Mouse (Mus musculus) testis, adult 2 months (tissue): ENCODE measurements around the gene Cnih1. TPM values are rescaled to one million over a fixed set of nuclear protein-coding genes. Genes with fewer than 3 reads are reported as not detected.

Experiments used
- H3K27ac ChIP-seq: fragments of 200-500 bp; 2 replicates; pipeline ENCODE4 v1.5.1; 2012; ENCODE audit warnings: low read depth, low read length; ENCODE audit not compliant: control insufficient read depth, insufficient read depth
- H3K27me3 ChIP-seq: fragments of 200-500 bp; 2 replicates; pipeline ENCODE4 v1.6.1; 2012; ENCODE audit warnings: mild to moderate bottlenecking, low read length, moderate library complexity; ENCODE audit not compliant: control insufficient read depth, insufficient read depth
- H3K36me3 ChIP-seq: fragments of 200-500 bp; 2 replicates; pipeline ENCODE4 v1.6.1; 2012; ENCODE audit warnings: mild to moderate bottlenecking, low read length; ENCODE audit not compliant: control insufficient read depth, insufficient read depth
- H3K4me1 ChIP-seq: fragments of 200-500 bp; 2 replicates; pipeline ENCODE4 v1.6.1; 2012; ENCODE audit warnings: low read length; ENCODE audit not compliant: control insufficient read depth, insufficient read depth
- H3K4me3 ChIP-seq: fragments of 200-500 bp; 2 replicates; pipeline ENCODE4 v1.5.1; 2012; ENCODE audit warnings: low read depth, mild to moderate bottlenecking, low read length, moderate library complexity, mixed read lengths; ENCODE audit not compliant: control insufficient read depth
- CTCF ChIP-seq: fragments of 200-500 bp; IDR thresholded peaks from 2 replicates; pipeline ENCODE4 v1.5.1; 2012; ENCODE audit warnings: low read depth, mild to moderate bottlenecking, inconsistent platforms, low read length, moderate library complexity; ENCODE audit not compliant: control insufficient read depth, insufficient read depth, insufficient replicate concordance
- POLR2A ChIP-seq: fragments of 200-500 bp; IDR thresholded peaks from 2 replicates; pipeline ENCODE4 v1.6.1; 2012; ENCODE audit warnings: low read depth, mild to moderate bottlenecking, inconsistent platforms, low read length, moderate library complexity; ENCODE audit not compliant: control insufficient read depth
- polyA plus RNA-seq: library from polyadenylated mRNA; depleted of rRNA; stranded (reverse); fragments of >200 nt; gene quantifications from 2 replicates; pipeline ENCODE4 v1.2.3, GENCODE M21; 2012

Gene Cnih1
- polyA plus RNA-seq, 1 experiment: 10.1 TPM

GRCm38 (mm10) chr14:46787454-46787786 is 791 bp downstream of the Cnih1 start:
- peak overlapping the region; percentile 94 for H3K27ac ChIP-seq
- H3K27me3 ChIP-seq: no peaks in the 10 kb centered on the region
- TF ChIP-seq CTCF (no peak), POLR2A (no peak)
- H3K36me3 ChIP-seq: no peaks in the 10 kb centered on the region
- peak overlapping the region; percentile 98 for H3K4me3 ChIP-seq
- peaks cover 3% of the 10 kb centered on the region; the same call in 1 of the 2 replicates for H3K4me1 ChIP-seq

DNA sequence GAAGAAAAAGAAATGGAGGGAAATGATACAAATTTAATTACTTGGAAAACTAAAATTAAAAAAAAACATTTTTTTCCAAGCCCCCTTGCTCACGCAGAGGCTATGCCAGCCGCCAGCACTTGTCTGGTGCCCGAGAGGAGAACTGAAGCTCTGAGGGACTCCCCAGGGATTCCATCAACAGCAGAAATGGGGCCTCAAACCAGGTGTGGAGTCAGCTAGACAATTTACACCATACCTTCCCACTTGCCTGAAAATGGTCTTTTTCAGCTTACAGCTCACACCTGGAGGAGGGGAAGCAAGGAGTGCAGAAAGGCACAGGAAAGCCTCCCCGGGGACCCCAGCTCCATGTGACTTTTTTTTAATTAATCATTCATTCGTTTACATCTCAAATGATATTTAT is 3.0 kb downstream of the Cnih1 start:
- H3K4me3 ChIP-seq: no peak overlapping the region
- H3K4me1 ChIP-seq: peaks cover 3% of the 10 kb centered on the region; the same call in 1 of the 2 replicates
- no peak for TF ChIP-seq CTCF
- no peak for TF ChIP-seq POLR2A
- no peaks in the 10 kb centered on the region for H3K27me3 ChIP-seq
- H3K36me3 ChIP-seq: no peaks in the 10 kb centered on the region
- H3K27ac ChIP-seq: no peak overlapping the region

GRCm38 (mm10) chr14:46783327-46783926 is 4.8 kb downstream of the Cnih1 start:
- no peak overlapping the region for H3K4me3 ChIP-seq
- H3K4me1 ChIP-seq: peaks cover under 1% of the 10 kb centered on the region; the same call in 1 of the 2 replicates
- no peak overlapping the region for H3K27ac ChIP-seq
- no peak for TF ChIP-seq POLR2A
- no peak for TF ChIP-seq CTCF
- no peaks in the 10 kb centered on the region for H3K36me3 ChIP-seq
- no peaks in the 10 kb centered on the region for H3K27me3 ChIP-seq

DNA sequence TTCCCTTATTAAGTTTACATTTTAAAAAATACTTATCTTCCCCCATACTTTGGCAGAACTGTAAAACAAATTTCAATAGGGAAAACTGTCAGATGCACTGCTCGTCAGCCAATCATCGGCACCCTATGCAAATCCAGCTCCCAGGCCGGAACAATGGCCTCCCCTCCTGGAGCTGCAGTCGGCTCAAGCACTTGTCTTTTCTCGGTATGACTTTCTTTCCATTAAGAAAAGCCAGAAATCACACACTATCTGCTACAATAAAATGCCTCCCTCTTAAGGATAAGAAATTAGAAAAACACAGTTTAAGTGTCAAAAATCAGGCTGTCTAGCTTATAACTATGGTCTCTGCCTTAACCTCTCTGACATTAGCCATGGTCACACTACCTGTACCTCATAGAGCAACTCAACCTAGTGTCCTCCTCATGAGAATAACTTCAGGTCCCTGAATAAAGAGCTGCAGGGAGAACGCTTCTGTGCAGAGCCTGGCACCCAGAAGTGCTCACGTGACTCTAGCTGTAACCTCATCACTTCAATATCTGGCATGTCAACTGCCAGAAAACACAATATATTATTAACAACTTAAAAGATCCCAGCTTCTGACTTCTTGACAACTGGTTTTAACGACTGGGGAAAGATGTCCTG is 5.9 kb downstream of the Cnih1 start:
- Histone ChIP-seq H3K27me3 (no peaks in the 10 kb centered on the region), H3K4me3 (no peak overlapping the region), H3K36me3 (no peaks in the 10 kb centered on the region), H3K27ac (no peak overlapping the region), H3K4me1 (no peaks in the 10 kb centered on the region)
- TF ChIP-seq CTCF (no peak), POLR2A (no peak)

GRCm38 (mm10) chr14:46781086-46781485 is 7.1 kb downstream of the Cnih1 start:
- no peaks in the 10 kb centered on the region for H3K4me1 ChIP-seq
- H3K36me3 ChIP-seq: no peaks in the 10 kb centered on the region
- no peak overlapping the region for H3K27ac ChIP-seq
- TF ChIP-seq CTCF: no peak
- no peak for TF ChIP-seq POLR2A
- H3K4me3 ChIP-seq: no peak overlapping the region
- no peaks in the 10 kb centered on the region for H3K27me3 ChIP-seq

GRCm38 (mm10) chr14:46779217-46779616 is 9.0 kb downstream of the Cnih1 start:
- Histone ChIP-seq H3K4me3 (no peak overlapping the region), H3K4me1 (no peaks in the 10 kb centered on the region), H3K27ac (no peak overlapping the region), H3K27me3 (no peaks in the 10 kb centered on the region), H3K36me3 (no peaks in the 10 kb centered on the region)
- TF ChIP-seq POLR2A (no peak), CTCF (peak; percentile 88; the same call in 1 of the 2 replicates)

GRCm38 (mm10) chr14:46778756-46779155 is 9.5 kb downstream of the Cnih1 start:
- TF ChIP-seq POLR2A (no peak), CTCF (no peak)
- H3K4me3 ChIP-seq: no peak overlapping the region
- H3K4me1 ChIP-seq: no peaks in the 10 kb centered on the region
- no peaks in the 10 kb centered on the region for H3K27me3 ChIP-seq
- H3K36me3 ChIP-seq: no peaks in the 10 kb centered on the region
- no peak overlapping the region for H3K27ac ChIP-seq
